Comparison of ENCODE assay signal across 28 mouse cellular contexts in genomic region chr9:99424574-99424863, GRCm38 (mm10). TPM values are rescaled to one million over a fixed set of nuclear protein-coding genes. Genes with fewer than 3 reads are reported as not detected.
A peak's percentile ranks its signal among the peaks of the same experiment; 100 is the strongest.
DNase-seq lines count a peak whose midpoint lies in the region; ATAC-seq and TF ChIP-seq lines count a peak whose summit lies in the region.
"Had no signal": no experiment of that assay in that cellular context is flagged by ENCODE, and none has a peak within 500 bp of the region (broad histone marks: within the 10 kb centered on the region; RNA-seq: fewer than 3 reads in every experiment).

No protein-coding gene starts in this region.

- no peaks in the 10 kb centered on the region for H3K27me3 ChIP-seq in intestine, embryonic 14.5 days (replicated peaks; ENCODE audit: control insufficient read depth, insufficient read depth, low read length)
- no peaks in the 10 kb centered on the region for H3K27me3 ChIP-seq in intestine, postnatal 0 days (replicated peaks; ENCODE audit: control insufficient read depth, insufficient read depth, low read length)
- 0 out of 2 replicates have a peak, but pooled peaks cover 10% of the 10 kb centered on the region for H3K27me3 ChIP-seq in liver, embryonic 12.5 days (replicated peaks)
- H3K27me3 ChIP-seq in limb, embryonic 10.5 days (ENCODE audit: low read depth, poor library complexity, severe bottlenecking): no peaks in the 10 kb centered on the region
- H3K27me3 ChIP-seq: forebrain, embryonic 15.5 days; hindbrain, embryonic 13.5 days; midbrain, embryonic 12.5 days; neural tube, embryonic 13.5 days had no signal

- no peaks in the 10 kb centered on the region for H3K9me3 ChIP-seq in intestine, embryonic 14.5 days (ENCODE audit: control insufficient read depth, low read length)
- H3K9me3 ChIP-seq in intestine, postnatal 0 days (ENCODE audit: control insufficient read depth): no peaks in the 10 kb centered on the region
- H3K9me3 ChIP-seq in liver, embryonic 12.5 days (replicated peaks): no peaks in the 10 kb centered on the region
- H3K9me3 ChIP-seq in limb, embryonic 10.5 days (replicated peaks): no peaks in the 10 kb centered on the region
- H3K9me3 ChIP-seq: forebrain, embryonic 15.5 days; hindbrain, embryonic 13.5 days; midbrain, embryonic 12.5 days; neural tube, embryonic 13.5 days had no signal

- peaks cover 16% of the 10 kb centered on the region for H3K4me1 ChIP-seq in intestine, embryonic 14.5 days (replicated peaks; ENCODE audit: control insufficient read depth, insufficient read depth, low read length)
- 0 out of 2 replicates have a peak, but pooled peaks cover 8% of the 10 kb centered on the region for H3K4me1 ChIP-seq in intestine, postnatal 0 days (replicated peaks; ENCODE audit: control insufficient read depth, insufficient read depth, low read length)
- peaks cover 31% of the 10 kb centered on the region for H3K4me1 ChIP-seq in liver, embryonic 12.5 days
- peaks cover 39% of the 10 kb centered on the region for H3K4me1 ChIP-seq in limb, embryonic 10.5 days

- H3K9ac ChIP-seq in intestine, embryonic 14.5 days (ENCODE audit: low read length): no peak overlapping the region
- H3K9ac ChIP-seq in intestine, postnatal 0 days (ENCODE audit: low read depth, low read length): no peak overlapping the region
- no peak overlapping the region for H3K9ac ChIP-seq in liver, embryonic 12.5 days
- H3K9ac ChIP-seq: forebrain, embryonic 15.5 days; hindbrain, embryonic 13.5 days; midbrain, embryonic 12.5 days; neural tube, embryonic 13.5 days had no signal

- no peak overlapping the region for H3K4me2 ChIP-seq in intestine, embryonic 14.5 days (ENCODE audit: low read length)
- H3K4me2 ChIP-seq in intestine, postnatal 0 days (replicated peaks; ENCODE audit: low read depth): no peak overlapping the region
- no peak overlapping the region for H3K4me2 ChIP-seq in liver, embryonic 12.5 days
- H3K4me2 ChIP-seq: forebrain, embryonic 15.5 days; heart, embryonic 11.5 days; hindbrain, embryonic 13.5 days; midbrain, embryonic 12.5 days; neural tube, embryonic 13.5 days had no signal

- 0 out of 2 replicates have a peak, but pooled peaks have one; percentile 38 for ATAC-seq in intestine, embryonic 14.5 days (replicated peaks; ENCODE audit: low FRiP score, low TSS enrichment, low read depth)
- no peak for ATAC-seq in intestine, postnatal 0 days
- no peak for ATAC-seq in liver, embryonic 12.5 days
- no peak for ATAC-seq in frontal cortex, adult (ENCODE audit: low TSS enrichment)
- ATAC-seq in monocyte, adult 5-6 weeks (replicated peaks; ENCODE audit: insufficient number of reproducible peaks, low FRiP score, low TSS enrichment, poor library complexity, severe bottlenecking): no peak
- ATAC-seq: CD4-positive, CD25-positive, alpha-beta regulatory T cell, adult 4 months; forebrain, embryonic 15.5 days; inflammation-experienced regulatory T-cells, adult 6 months; lung, postnatal 0 days had no signal

- TF ChIP-seq CTCF in intestine, postnatal 0 days (IDR thresholded peaks at IDR 0.05; ENCODE audit: low read depth): no peak

- no peak overlapping the region for H3K4me3 ChIP-seq in intestine, embryonic 14.5 days (ENCODE audit: low read depth, low read length)
- no peak overlapping the region for H3K4me3 ChIP-seq in intestine, postnatal 0 days (ENCODE audit: low read depth, low read length)
- H3K4me3 ChIP-seq in liver, embryonic 12.5 days: no peak overlapping the region
- no peak overlapping the region for H3K4me3 ChIP-seq in limb, embryonic 10.5 days
- H3K4me3 ChIP-seq: erythroblast, embryonic 14.5 days; forebrain, embryonic 15.5 days; hindbrain, embryonic 13.5 days; midbrain, embryonic 12.5 days; neural tube, embryonic 13.5 days had no signal

- 51% methylated on average over 4 of the region's 4 CpGs for WGBS in intestine, embryonic 14.5 days
- 52% methylated on average over 4 of the region's 4 CpGs for WGBS in intestine, postnatal 0 days
- WGBS in liver, embryonic 12.5 days (ENCODE audit: insufficient replicate concordance): 64% methylated on average over 4 of the region's 4 CpGs
- 58% methylated on average over 4 of the region's 4 CpGs for WGBS in limb, embryonic 10.5 days

- H3K36me3 ChIP-seq in intestine, embryonic 14.5 days (ENCODE audit: control insufficient read depth, insufficient read depth, low read length): no peaks in the 10 kb centered on the region
- H3K36me3 ChIP-seq in intestine, postnatal 0 days (ENCODE audit: control insufficient read depth, insufficient read depth): no peaks in the 10 kb centered on the region
- no peaks in the 10 kb centered on the region for H3K36me3 ChIP-seq in liver, embryonic 12.5 days
- no peaks in the 10 kb centered on the region for H3K36me3 ChIP-seq in limb, embryonic 10.5 days
- H3K36me3 ChIP-seq: forebrain, embryonic 15.5 days; hindbrain, embryonic 13.5 days; midbrain, embryonic 12.5 days; neural tube, embryonic 13.5 days had no signal

- no peak overlapping the region for H3K27ac ChIP-seq in intestine, embryonic 14.5 days (ENCODE audit: low read depth)
- no peak overlapping the region for H3K27ac ChIP-seq in intestine, postnatal 0 days (ENCODE audit: low read depth, low read length)
- peak overlapping the region; percentile 68 for H3K27ac ChIP-seq in liver, embryonic 12.5 days
- peak overlapping the region; percentile 72 for H3K27ac ChIP-seq in limb, embryonic 10.5 days
- H3K27ac ChIP-seq: forebrain, embryonic 15.5 days; hindbrain, embryonic 13.5 days; midbrain, embryonic 12.5 days; neural tube, embryonic 13.5 days had no signal

- no peak for DNase-seq in intestine, embryonic 14.5 days (ENCODE audit: low spot score)
- no peak for DNase-seq in liver
- no peak for DNase-seq in limb, embryonic 10.5 days (ENCODE audit: low spot score)
- no peak for DNase-seq in testis, postnatal 10 days (ENCODE audit: low spot score)
- DNase-seq: cerebellum, adult 18-20 months; cerebellum, postnatal 36 days; heart, postnatal 10 days; kidney, postnatal 10 days; layer of hippocampus, adult 9-11 months; thymus, postnatal 36 days had no signal

RNA-seq across cellular contexts. Expression of gene Mras, which starts 12.7 kb away (rescaled TPM):
- polyA plus RNA-seq in intestine, embryonic 14.5 days (2014; fragmentation: Nextera tagmentation; extraction: Ambion mirVana): 11.8 and 13.2 TPM in 2 replicates
- 7.6 and 9.5 TPM in 2 replicates for polyA plus RNA-seq in intestine, postnatal 0 days (2015; fragmentation: Nextera tagmentation; extraction: Ambion mirVana)
- polyA plus RNA-seq in liver, embryonic 12.5 days (2016; fragmentation: Nextera tagmentation; extraction: Ambion mirVana): 3.1 and 5.2 TPM in 2 replicates
- 8.8 and 11.9 TPM in 2 replicates for polyA plus RNA-seq in limb, embryonic 10.5 days (2016; fragmentation: Nextera tagmentation; extraction: Ambion mirVana)
- 1.3 TPM in 1 of 3 replicates, not detected in the others for total RNA-seq in monocyte, adult 5-6 weeks (2017)
- polyA plus RNA-seq: CD4-positive, CD25-positive, alpha-beta regulatory T cell, adult 4 months; erythroblast, embryonic 14.5 days had no signal

RNA-seq across cellular contexts. Expression of gene Nme9, which starts 26.8 kb away (rescaled TPM):
- not detected in 2 replicates for polyA plus RNA-seq in intestine, embryonic 14.5 days (2014; fragmentation: Nextera tagmentation; extraction: Ambion mirVana)
- polyA plus RNA-seq in intestine, postnatal 0 days (2015; fragmentation: Nextera tagmentation; extraction: Ambion mirVana): 0.46 and 0.71 TPM in 2 replicates
- not detected in 2 replicates for polyA plus RNA-seq in liver, embryonic 12.5 days (2016; fragmentation: Nextera tagmentation; extraction: Ambion mirVana)
- not detected in 2 replicates for polyA plus RNA-seq in limb, embryonic 10.5 days (2016; fragmentation: Nextera tagmentation; extraction: Ambion mirVana)
- not detected in 3 replicates for total RNA-seq in monocyte, adult 5-6 weeks (2017)
- total RNA-seq: adrenal gland, adult 18-20 months; adrenal gland, postnatal 4 days; heart, postnatal 10 days; left cerebral cortex, postnatal 10 days; liver, adult 2 months; megakaryocyte progenitor cell, adult 5-6 weeks had no signal
- polyA plus RNA-seq: CD4-positive, CD25-positive, alpha-beta regulatory T cell, adult 4 months; erythroblast, embryonic 14.5 days; inflammation-experienced regulatory T-cells, adult 6 months; liver, adult 2 months; midbrain, embryonic 12.5 days; neural tube, embryonic 13.5 days had no signal

Comparison
In these comparisons a context has a peak if more than half of its experiments do, and no peak if none do; other contexts are left out.
1. H3K27ac ChIP-seq: peak in liver, embryonic 12.5 days (single experiment) and limb, embryonic 10.5 days (single experiment); none in intestine, embryonic 14.5 days (single experiment) and intestine, postnatal 0 days (single experiment).